Mouse (Mus musculus) olfactory bulb, adult 2 months (tissue): ENCODE data around the gene Irgm2. TPM values are rescaled to one million over a fixed set of nuclear protein-coding genes. Genes with fewer than 3 reads are reported as not detected.

Experiments
- H3K27ac ChIP-seq: fragments of 200-500 bp; 2 replicates; pipeline ENCODE4 v1.5.1; 2012; ENCODE audit warnings: low read depth, low read length; ENCODE audit not compliant: insufficient read depth
- H3K4me1 ChIP-seq: fragments of 200-500 bp; 2 replicates; pipeline ENCODE4 v1.6.1; 2012; ENCODE audit warnings: low read length; ENCODE audit not compliant: control insufficient read depth, insufficient read depth
- H3K4me3 ChIP-seq: fragments of 200-500 bp; 2 replicates; pipeline ENCODE4 v1.5.1; 2012; ENCODE audit warnings: mild to moderate bottlenecking, low read depth, low read length, moderate library complexity; ENCODE audit not compliant: insufficient read depth
- CTCF ChIP-seq: fragments of 200-500 bp; IDR thresholded peaks from 2 replicates; pipeline ENCODE4 v1.5.1; 2012; ENCODE audit warnings: low read depth, mild to moderate bottlenecking, low read length, moderate library complexity; ENCODE audit not compliant: insufficient read depth
- POLR2A ChIP-seq: fragments of 200-500 bp; IDR thresholded peaks from 2 replicates; pipeline ENCODE4 v1.6.1; 2012; ENCODE audit warnings: mild to moderate bottlenecking, low read depth, low read length, moderate library complexity; ENCODE audit not compliant: insufficient read depth
- WGBS: fragments of 180-500 bp; shearing (Covaris S2); methylation state at CpG from one replicate; pipeline ENCODE4 v1.1.7; 2018; 5-methylcytosine and 5-hydroxymethylcytosine counted together
- polyA plus RNA-seq: library from polyadenylated mRNA; stranded (reverse); fragments of >200 nt; gene quantifications from 2 replicates; pipeline ENCODE4 v1.2.4, GENCODE M21; 2012; ENCODE audit warnings: low replicate concordance; ENCODE audit not compliant: missing spikeins, insufficient read depth, insufficient read length

The Irgm2 gene
- polyA plus RNA-seq, 1 experiment, result not detected

GRCm38 (mm10) chr11:58268285-58268684 is 68.9 kb downstream of the Irgm2 start:
- no peak overlapping the region for H3K27ac ChIP-seq
- TF ChIP-seq CTCF (no peak), POLR2A (no peak)
- 92% methylated on average over 3 of the region's 3 CpGs for WGBS

More at GRCm38 (mm10) chr11:58268285-58268684, 68.9 kb downstream of the Irgm2 start:
- Histone ChIP-seq H3K4me3 (no peak overlapping the region), H3K4me1 (no peaks in the 10 kb centered on the region)

Other genes with a start within 250 kb of the Irgm2 start
- not detected in 2 replicates for gene Larp1, start 190.6 kb upstream of the Irgm2 start, polyA plus RNA-seq
- not detected in 2 replicates for gene Gm12248, start 106.5 kb upstream of the Irgm2 start, polyA plus RNA-seq
- not detected in 2 replicates for gene Cnot8, start 95.5 kb upstream of the Irgm2 start, polyA plus RNA-seq
- not detected in 2 replicates for gene Gemin5, start 31.1 kb upstream of the Irgm2 start, polyA plus RNA-seq
- gene Mrpl22, start 28.0 kb upstream of the Irgm2 start, polyA plus RNA-seq, result not detected in 2 replicates
- not detected in 2 replicates for gene Igtp, start 62 bp upstream of the Irgm2 start, polyA plus RNA-seq
- gene 4930438A08Rik, start 75.2 kb downstream of the Irgm2 start, polyA plus RNA-seq, result not detected in 2 replicates
- not detected in 2 replicates for gene Zfp692, start 107.5 kb downstream of the Irgm2 start, polyA plus RNA-seq
- gene Zfp672, start 130.7 kb downstream of the Irgm2 start, polyA plus RNA-seq, result not detected in 2 replicates
- gene Sh3bp5l, start 131.1 kb downstream of the Irgm2 start, polyA plus RNA-seq, result not detected in 2 replicates
- gene Lypd8, start 179.4 kb downstream of the Irgm2 start, polyA plus RNA-seq, result not detected in 2 replicates
- gene 1810065E05Rik, start 221.5 kb downstream of the Irgm2 start, polyA plus RNA-seq, result not detected in 2 replicates
- gene Gm12253, start 232.9 kb downstream of the Irgm2 start, polyA plus RNA-seq, result not detected in 2 replicates